Mouse (Mus musculus) embryo, embryonic 11 days (tissue): ENCODE measurements at regions not wholly inside any gene's neighbourhood (a gene's known extent, or its start where the extent isn't known, plus 50 kb on each side); places are given as distances from the start of the nearest gene placed in this dataset.

Source experiments
- DNase-seq: peaks from one replicate; pipeline ENCODE4 v3.0.0-alpha.2; 2015

DNA sequence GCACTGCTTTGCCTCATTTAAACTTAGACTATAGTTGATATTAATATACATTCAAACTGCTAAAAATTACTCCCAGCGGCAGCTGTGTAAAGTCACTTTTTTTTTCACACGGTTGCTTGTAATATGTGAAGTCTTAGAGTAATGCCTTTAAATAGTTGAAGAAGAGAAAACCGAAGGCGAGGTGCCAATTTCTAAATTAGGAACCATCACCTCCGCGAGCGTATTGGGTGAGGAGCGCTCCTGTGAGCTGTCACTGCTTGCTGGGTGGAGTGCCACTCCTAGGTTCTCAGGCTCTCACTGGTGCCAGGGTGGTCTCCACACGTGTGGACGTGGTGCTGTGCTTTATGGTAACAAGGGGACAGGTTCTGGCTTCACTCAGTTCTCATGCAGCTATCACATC is 82.8 kb upstream of the Nectin3 start:
- no peak for DNase-seq

DNA sequence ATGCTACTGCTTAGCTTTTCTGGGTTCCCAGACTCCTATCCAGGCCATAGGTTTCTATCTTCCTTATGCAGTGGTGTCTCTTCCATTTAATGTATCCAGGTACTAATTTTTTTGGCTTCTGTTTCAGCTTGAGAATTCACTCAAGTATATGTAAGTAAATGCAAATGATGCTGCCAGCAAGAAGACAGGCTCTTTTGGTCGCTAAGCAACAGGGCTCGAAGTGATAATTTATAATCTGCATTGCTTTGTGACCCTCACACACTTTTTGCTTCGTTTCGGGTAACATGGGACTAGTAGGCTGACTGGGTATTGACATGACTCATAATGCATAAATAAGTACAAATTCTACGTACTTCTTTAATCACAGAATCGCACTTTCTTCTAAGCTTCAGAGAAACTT is 75.9 kb upstream of the Nectin3 start:
- DNase-seq, result no peak

DNA sequence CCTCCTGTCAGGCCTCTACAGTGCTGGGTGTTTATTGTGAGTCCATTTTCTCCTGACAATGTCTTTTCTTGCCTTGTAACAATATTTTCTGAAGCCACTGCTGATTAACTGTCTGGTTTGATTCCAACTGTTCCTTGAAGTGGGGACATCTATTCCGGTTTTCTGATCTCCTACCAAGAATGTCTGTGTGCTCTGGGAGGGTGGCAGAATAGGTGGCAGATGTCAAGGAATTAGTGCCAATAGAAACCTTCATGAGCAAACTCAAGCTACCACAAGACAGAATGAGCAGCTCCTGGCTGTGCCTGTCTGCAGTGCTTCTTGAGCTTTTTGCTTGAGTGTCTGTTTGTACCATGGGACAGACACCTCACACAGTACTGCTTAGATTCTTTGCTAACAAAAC is 69.1 kb upstream of the Nectin3 start:
- DNase-seq, result no peak

DNA sequence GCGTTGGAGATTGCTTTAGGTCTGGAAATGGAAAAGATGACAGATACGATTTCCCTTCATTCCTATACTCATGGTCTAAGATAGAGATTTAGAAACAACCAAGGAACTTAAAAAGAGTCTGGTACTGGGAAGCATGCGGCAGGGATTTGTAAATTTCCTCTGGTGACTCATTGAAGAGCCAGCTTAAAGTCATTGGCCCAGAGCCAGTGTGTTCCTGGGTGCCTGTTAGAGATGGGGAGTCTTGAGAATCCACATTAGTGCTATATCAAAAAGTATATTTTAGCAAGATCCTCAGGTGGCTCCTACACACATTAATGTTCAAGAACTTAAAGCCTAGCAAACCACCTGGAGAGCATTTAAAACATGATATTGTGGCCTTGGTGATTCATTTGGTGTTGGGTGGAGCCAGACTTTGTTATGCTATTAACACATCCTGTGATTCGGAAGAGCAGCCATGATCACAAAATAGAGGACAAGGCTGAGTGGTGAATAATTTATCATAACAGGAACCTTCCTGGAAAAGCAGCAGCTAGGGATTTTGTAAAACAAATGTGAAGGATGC is 67.8 kb upstream of the Nectin3 start:
- no peak for DNase-seq

GRCm38 (mm10) chr16:46557281-46557680 is 59.0 kb upstream of the Nectin3 start:
- DNase-seq, result no peak

- DNase-seq, result peak; percentile 37
These were observed 49.9 kb upstream of the Nectin3 start for GRCm38 (mm10) chr16:46548207-46548606.
